Mouse (Mus musculus) megakaryocyte, embryonic 14.5 days (primary cell): ENCODE results near the gene Msx2.

Source experiments
- FLI1 ChIP-seq: IDR thresholded peaks from 2 replicates; pipeline ENCODE4 v1.6.1; 2012; ENCODE audit warnings: low read length, inconsistent platforms, mixed read lengths
- GATA1 ChIP-seq: IDR thresholded peaks from 3 replicates; pipeline ENCODE4 v1.6.1; 2012; ENCODE audit warnings: mixed read lengths, low read length, inconsistent platforms, borderline replicate concordance

- TF ChIP-seq FLI1 (no peak), GATA1 (no peak)
Measured at GRCm38 (mm10) chr13:53466189-53466866, 6.5 kb downstream of the Msx2 start.
